Mouse (Mus musculus) hindbrain, postnatal 0 days (tissue): ENCODE measurements at regions not wholly inside any gene's neighbourhood (a gene's known extent, or its start where the extent isn't known, plus 50 kb on each side); places are given as distances from the start of the nearest gene placed in this dataset.

Experiments used
- ATAC-seq: fragments of 200-750 bp; cut with Nextera tagmentation; 2 replicates; pipeline ENCODE4 v1.8.0; 2017; ENCODE audit warnings: mild to moderate bottlenecking, moderate TSS enrichment, moderate library complexity
- DNase-seq: peaks from one replicate; pipeline ENCODE4 v3.0.0-alpha.2; 2015; ENCODE audit warnings: low spot score
- H3K27ac ChIP-seq: fragments of 300-500 bp; sonication (generic); 2 replicates; pipeline ENCODE4 v1.5.1; 2014; ENCODE audit warnings: mild to moderate bottlenecking
- H3K27me3 ChIP-seq: fragments of 300-500 bp; sonication (generic); 2 replicates; pipeline ENCODE4 v1.6.1; 2014; ENCODE audit warnings: low read length, mixed read lengths; ENCODE audit not compliant: insufficient read depth
- H3K36me3 ChIP-seq: fragments of 300-500 bp; sonication (generic); 2 replicates; pipeline ENCODE4 v1.6.1; 2014; ENCODE audit warnings: low read length, mixed read lengths; ENCODE audit not compliant: insufficient read depth
- H3K4me1 ChIP-seq: fragments of 300-500 bp; sonication (generic); 2 replicates; pipeline ENCODE4 v1.6.1; 2014; ENCODE audit warnings: antibody characterized with exemption, low read length, mixed read lengths; ENCODE audit not compliant: insufficient read depth
- H3K4me2 ChIP-seq: fragments of 300-500 bp; sonication (generic); 2 replicates; pipeline ENCODE4 v1.6.1; 2014; ENCODE audit warnings: low read depth, mild to moderate bottlenecking, low read length, moderate library complexity, mixed read lengths
- H3K4me3 ChIP-seq: fragments of 300-500 bp; sonication (generic); 2 replicates; pipeline ENCODE4 v1.5.1; 2014; ENCODE audit warnings: low read length
- H3K9ac ChIP-seq: fragments of 300-500 bp; sonication (generic); replicated peaks from 2 replicates; pipeline ENCODE4 v1.6.1; 2014; ENCODE audit warnings: mild to moderate bottlenecking, low read length, moderate library complexity, mixed read lengths
- H3K9me3 ChIP-seq: fragments of 300-500 bp; sonication (generic); 2 replicates; pipeline ENCODE4 v1.6.1; 2016; ENCODE audit warnings: low read length, mixed read lengths
- CTCF ChIP-seq: IDR thresholded peaks from 2 replicates; pipeline ENCODE4 v1.5.1; 2016; ENCODE audit warnings: antibody characterized with exemption, control low read depth, low read depth
- WGBS: fragments of 180-500 bp; shearing (Covaris S2); extraction: QIAGEN DNeasy Blood & Tissue Kit; methylation state at CpG from one replicate; pipeline ENCODE4 v1.1.7; 2014; 5-methylcytosine and 5-hydroxymethylcytosine counted together

DNA sequence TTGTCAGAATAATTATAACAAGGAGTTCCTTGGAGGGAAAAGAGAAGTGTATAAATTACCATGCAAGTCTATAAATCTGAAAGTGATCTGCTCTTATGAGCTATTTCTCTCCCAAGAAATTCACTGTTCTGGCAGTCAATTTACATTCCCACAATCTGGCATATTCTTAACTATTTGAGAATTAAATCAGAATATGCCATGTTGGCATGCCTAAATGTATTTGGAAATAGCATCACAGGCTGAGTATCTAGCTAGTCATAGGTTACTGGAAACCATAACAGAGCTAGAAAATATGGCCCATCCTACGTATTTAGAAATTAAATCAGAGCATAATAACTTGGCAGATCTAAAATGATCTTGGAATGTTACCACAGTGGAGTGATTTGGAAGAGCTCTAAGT lies 303.9 kb downstream of the Slitrk1 start:
- Histone ChIP-seq H3K9ac (no peak overlapping the region), H3K27ac (no peak overlapping the region), H3K27me3 (no peaks in the 10 kb centered on the region), H3K4me2 (no peak overlapping the region), H3K36me3 (no peaks in the 10 kb centered on the region), H3K4me3 (no peak overlapping the region), H3K9me3 (no peaks in the 10 kb centered on the region), H3K4me1 (no peaks in the 10 kb centered on the region)
- DNase-seq (no peak), ATAC-seq (no peak)
- TF ChIP-seq CTCF, result no peak
- WGBS, result 78% methylated on average over 1 of the region's 1 CpGs
